Mouse (Mus musculus) hindbrain, embryonic 13.5 days (tissue): ENCODE results near the gene Ccnq. TPM values are rescaled to one million over a fixed set of nuclear protein-coding genes. Genes with fewer than 3 reads are reported as not detected.

Experiments
- ATAC-seq: fragments of 200-750 bp; cut with Nextera tagmentation; 2 replicates; pipeline ENCODE4 v1.8.0; 2017; ENCODE audit warnings: moderate TSS enrichment; ENCODE audit not compliant: low FRiP score
- H3K27ac ChIP-seq: fragments of 300-500 bp; sonication (generic); 2 replicates; pipeline ENCODE4 v1.5.1; 2015; ENCODE audit warnings: inconsistent platforms, mild to moderate bottlenecking, moderate library complexity
- H3K27me3 ChIP-seq: fragments of 300-500 bp; sonication (generic); 2 replicates; pipeline ENCODE4 v1.6.1; 2015; ENCODE audit warnings: mild to moderate bottlenecking, inconsistent platforms
- H3K36me3 ChIP-seq: fragments of 300-500 bp; sonication (generic); 2 replicates; pipeline ENCODE4 v1.6.1; 2015; ENCODE audit warnings: mild to moderate bottlenecking, inconsistent platforms
- H3K4me1 ChIP-seq: fragments of 300-500 bp; sonication (generic); replicated peaks from 2 replicates; pipeline ENCODE4 v1.6.1; 2015; ENCODE audit warnings: inconsistent platforms
- H3K4me2 ChIP-seq: fragments of 300-500 bp; sonication (generic); 2 replicates; pipeline ENCODE4 v1.6.1; 2015; ENCODE audit warnings: inconsistent platforms, mild to moderate bottlenecking, moderate library complexity
- H3K4me3 ChIP-seq: fragments of 300-500 bp; sonication (generic); 2 replicates; pipeline ENCODE4 v1.5.1; 2015; ENCODE audit warnings: mild to moderate bottlenecking, inconsistent platforms
- H3K9ac ChIP-seq: fragments of 300-500 bp; sonication (generic); 2 replicates; pipeline ENCODE4 v1.6.1; 2015; ENCODE audit warnings: mild to moderate bottlenecking, inconsistent platforms
- H3K9me3 ChIP-seq: fragments of 300-500 bp; sonication (generic); 2 replicates; pipeline ENCODE4 v1.6.1; 2016; ENCODE audit warnings: inconsistent platforms
- WGBS: fragments of 180-500 bp; shearing (Covaris S2); methylation state at CpG from one replicate; pipeline ENCODE4 v1.1.7; 2015; 5-methylcytosine and 5-hydroxymethylcytosine counted together
- polyA plus RNA-seq: library from polyadenylated mRNA; unstranded; fragments of >200 nt; fragmentation: Nextera tagmentation; extraction: Ambion mirVana; gene quantifications from 2 replicates; pipeline ENCODE4 v1.2.1, GENCODE M21; 2015

Ccnq gene
- 28.3 and 33.3 TPM in 2 replicates for polyA plus RNA-seq

DNA sequence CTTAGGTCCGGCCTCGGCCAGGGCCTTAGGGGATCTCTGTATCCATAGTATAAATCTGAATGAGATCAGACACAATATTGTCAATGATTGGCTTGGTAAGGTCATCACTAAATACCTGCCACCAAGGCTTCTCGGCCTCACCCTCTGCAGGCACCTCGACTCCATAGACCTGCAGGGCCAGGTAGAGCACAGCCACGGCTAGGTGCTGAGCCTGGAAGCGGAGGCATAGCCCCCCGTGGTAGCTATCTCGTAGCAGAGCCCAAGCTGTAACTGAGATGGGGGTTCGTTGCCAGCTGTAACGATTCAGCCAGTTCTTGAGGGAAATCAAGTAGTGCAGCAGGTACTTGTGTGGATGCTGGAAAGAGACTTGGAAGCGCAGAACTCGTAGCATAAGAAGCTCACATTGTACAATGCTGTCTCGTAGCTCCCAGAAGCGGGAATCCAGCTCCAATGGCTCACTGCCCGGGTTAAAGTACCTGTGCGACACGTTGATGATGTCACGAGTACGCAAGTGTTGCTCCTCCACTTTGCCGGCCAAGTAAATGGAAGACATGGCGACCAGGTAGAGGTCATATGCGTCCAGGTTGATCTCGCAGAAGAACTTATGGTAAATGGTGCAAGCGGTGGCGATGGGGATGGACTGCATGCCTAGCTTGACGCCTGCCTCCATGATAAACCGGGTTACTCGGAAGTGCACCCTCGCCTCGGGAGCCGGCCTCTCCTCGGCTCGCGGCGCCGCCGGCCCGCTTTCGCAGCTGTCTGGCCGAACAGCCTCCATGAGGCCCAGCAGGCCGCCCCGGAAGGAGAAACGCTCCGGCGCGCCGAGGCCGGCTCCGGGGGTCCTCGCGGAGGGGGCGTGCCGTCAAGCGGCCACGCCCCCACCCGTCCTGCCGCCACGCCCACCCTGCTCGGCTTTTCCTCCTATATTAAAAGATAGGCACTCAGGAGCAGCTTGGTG, at the start of gene Ccnq:
TSS of gene Ccnq (minus strand) at position 845 of the 958 bp plus-strand sequence.
- H3K27me3 ChIP-seq, result no peaks in the 10 kb centered on the region
- H3K4me3 ChIP-seq, result peak within 1 kb of the TSS; percentile 67
- peak within 1 kb of the TSS; percentile 89 for H3K27ac ChIP-seq
- peak within 1 kb of the TSS; percentile 81 for H3K4me2 ChIP-seq
- H3K9me3 ChIP-seq, result no peaks in the 10 kb centered on the region
- H3K9ac ChIP-seq, result peak within 1 kb of the TSS; percentile 78
- peaks cover 26% of the 10 kb centered on the region for H3K4me1 ChIP-seq
- ATAC-seq, result peak; percentile 91
- WGBS, result 12% methylated on average over 52 of the region's 59 CpGs
- peaks cover 18% of the 10 kb centered on the region for H3K36me3 ChIP-seq

DNA sequence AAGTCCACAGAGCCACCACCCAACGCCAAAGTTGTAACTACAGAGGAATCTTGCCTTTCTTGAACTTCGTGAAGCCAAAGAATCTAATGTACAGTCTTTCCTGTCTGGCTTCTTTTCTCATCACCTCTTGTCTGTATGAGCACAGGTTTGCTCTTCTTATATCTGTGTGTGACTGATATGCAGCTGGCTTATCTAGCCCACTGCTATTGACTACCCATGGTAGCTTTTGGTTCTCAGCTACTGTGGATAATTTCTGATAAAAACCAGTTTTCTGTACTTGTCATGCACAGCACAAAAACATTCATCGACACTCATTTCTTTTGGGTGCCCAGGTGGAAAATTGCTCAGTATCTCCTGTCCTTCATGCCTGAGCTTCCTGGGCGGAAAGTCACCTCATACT, 49.6 kb upstream of the Ccnq start:
- H3K4me1 ChIP-seq, result peaks cover 15% of the 10 kb centered on the region
- H3K9me3 ChIP-seq, result peaks cover 3% of the 10 kb centered on the region; the same call in 1 of the 2 replicates
- H3K27me3 ChIP-seq, result 0 out of 2 replicates have a peak, but pooled peaks cover 12% of the 10 kb centered on the region
- ATAC-seq, result no peak
- no peak overlapping the region for H3K27ac ChIP-seq
- WGBS, result 92% methylated on average over 4 of the region's 4 CpGs
- no peaks in the 10 kb centered on the region for H3K36me3 ChIP-seq
- no peak overlapping the region for H3K4me2 ChIP-seq
- no peak overlapping the region for H3K4me3 ChIP-seq
- no peak overlapping the region for H3K9ac ChIP-seq

DNA sequence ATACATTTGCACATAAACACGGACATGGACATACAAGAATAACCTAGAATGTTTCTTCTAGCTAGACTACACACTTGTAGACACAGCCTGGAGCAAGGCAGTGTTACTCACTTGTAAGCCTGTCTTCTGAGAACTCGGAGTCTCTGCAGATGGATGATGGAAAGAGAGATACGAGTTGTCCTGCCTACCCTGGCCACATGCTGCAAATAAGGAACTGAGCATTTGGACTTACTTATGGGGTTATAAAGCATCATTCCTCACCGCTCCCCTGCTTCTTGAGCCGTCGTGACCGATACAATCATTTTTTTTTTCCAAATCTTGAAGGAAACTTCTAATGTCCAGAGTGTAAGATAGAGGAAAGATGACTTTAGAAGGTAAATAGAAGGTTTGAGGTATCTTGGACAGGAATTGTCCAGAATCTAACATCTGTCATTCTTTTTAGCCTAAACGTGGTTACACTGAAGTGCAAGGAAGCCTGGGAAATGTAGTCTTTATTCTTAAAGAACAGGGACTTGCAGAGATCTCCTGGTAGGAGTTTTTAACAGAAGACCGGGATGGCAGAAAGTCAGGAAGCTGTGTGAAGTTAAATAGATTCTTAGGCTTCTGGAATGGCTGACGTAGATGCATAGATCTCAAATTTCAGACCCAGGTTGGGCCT, 44.7 kb upstream of the Ccnq start:
- Histone ChIP-seq H3K4me1 (peaks cover 24% of the 10 kb centered on the region), H3K27ac (no peak overlapping the region), H3K27me3 (peaks cover 11% of the 10 kb centered on the region; the same call in 1 of the 2 replicates), H3K9ac (no peak overlapping the region), H3K36me3 (no peaks in the 10 kb centered on the region), H3K4me3 (no peak overlapping the region), H3K4me2 (no peak overlapping the region), H3K9me3 (peaks cover 3% of the 10 kb centered on the region; the same call in 1 of the 2 replicates)
- ATAC-seq, result no peak
- 83% methylated on average over 10 of the region's 10 CpGs for WGBS

DNA sequence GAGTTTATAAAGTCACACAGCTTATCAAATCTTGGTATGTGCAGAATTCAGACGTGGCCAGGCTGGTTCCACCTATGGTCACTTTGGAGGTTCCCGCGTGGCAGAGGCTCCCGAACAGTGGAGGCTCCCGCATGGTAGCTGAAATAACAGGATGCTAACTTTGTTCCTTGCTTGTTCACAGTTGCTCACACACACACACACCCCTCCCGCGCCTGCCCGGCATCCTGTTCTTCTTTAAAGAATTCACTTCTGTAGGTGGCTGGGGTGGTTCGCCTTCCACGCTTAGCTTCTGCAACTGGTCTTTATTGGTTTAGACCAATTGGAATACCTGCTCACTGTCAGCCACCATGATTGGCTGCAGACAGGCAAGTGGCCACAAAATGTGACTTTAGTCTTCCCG, 41.6 kb upstream of the Ccnq start:
- Histone ChIP-seq H3K9ac (no peak overlapping the region), H3K4me3 (no peak overlapping the region), H3K27ac (no peak overlapping the region), H3K9me3 (peaks cover 3% of the 10 kb centered on the region; the same call in 1 of the 2 replicates), H3K4me2 (no peak overlapping the region), H3K4me1 (peaks cover 33% of the 10 kb centered on the region), H3K27me3 (peaks cover 11% of the 10 kb centered on the region; the same call in 1 of the 2 replicates), H3K36me3 (no peaks in the 10 kb centered on the region)
- ATAC-seq, result no peak
- WGBS, result 87% methylated on average over 11 of the region's 11 CpGs

DNA sequence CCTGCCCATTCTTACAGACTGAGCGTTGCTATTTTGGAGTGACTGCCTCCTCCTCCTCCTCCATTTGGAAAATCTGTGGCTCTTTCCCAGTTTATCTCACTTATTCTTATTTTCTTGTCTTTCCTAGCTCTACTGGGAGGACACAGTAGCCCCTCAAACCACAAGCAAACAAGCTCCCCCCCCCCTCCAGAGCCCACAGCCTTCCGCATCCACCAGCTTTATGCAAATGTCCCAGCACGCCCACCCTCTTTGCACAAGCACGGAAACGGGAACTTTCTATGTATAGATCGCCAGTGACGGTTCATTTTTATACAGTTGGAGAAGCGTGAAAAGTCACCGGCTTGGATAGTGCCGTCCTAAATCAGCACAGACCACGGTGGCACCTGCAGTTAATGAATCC, 40.9 kb upstream of the Ccnq start:
- H3K4me3 ChIP-seq, result no peak overlapping the region
- H3K4me2 ChIP-seq, result peak overlapping the region; percentile 40
- H3K9me3 ChIP-seq, result peaks cover 3% of the 10 kb centered on the region; the same call in 1 of the 2 replicates
- 19% methylated on average over 11 of the region's 11 CpGs for WGBS
- H3K36me3 ChIP-seq, result no peaks in the 10 kb centered on the region
- H3K27ac ChIP-seq, result peak overlapping the region; percentile 81
- no peak for ATAC-seq
- no peak overlapping the region for H3K9ac ChIP-seq
- H3K27me3 ChIP-seq, result peaks cover 12% of the 10 kb centered on the region
- peaks cover 33% of the 10 kb centered on the region for H3K4me1 ChIP-seq

DNA sequence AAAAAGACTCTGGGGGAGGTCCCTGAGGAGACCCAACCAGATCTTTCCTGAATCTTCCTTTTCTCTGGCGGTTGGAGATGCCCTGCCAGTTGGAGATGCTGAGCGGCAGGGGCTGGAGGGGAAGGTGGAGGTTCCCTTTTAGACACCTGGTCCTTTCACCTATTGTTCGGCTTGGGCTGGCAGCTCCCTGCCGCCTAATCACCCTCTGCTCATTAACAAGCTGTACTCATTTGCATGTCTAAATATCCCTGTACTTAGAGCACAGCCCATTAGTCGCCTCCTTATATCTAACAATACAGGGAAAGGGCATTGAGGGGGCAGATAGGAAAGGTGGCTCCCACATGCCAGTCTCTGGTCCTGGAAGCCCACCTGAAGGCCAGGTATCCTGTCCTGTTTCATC, 40.5 kb upstream of the Ccnq start:
- WGBS, result 23% methylated on average over 5 of the region's 5 CpGs
- Histone ChIP-seq H3K27ac (peak overlapping the region; percentile 81), H3K9me3 (peaks cover under 1% of the 10 kb centered on the region; the same call in 1 of the 2 replicates), H3K4me3 (no peak overlapping the region), H3K36me3 (no peaks in the 10 kb centered on the region), H3K4me1 (peaks cover 33% of the 10 kb centered on the region), H3K9ac (no peak overlapping the region), H3K27me3 (peaks cover 15% of the 10 kb centered on the region), H3K4me2 (peak overlapping the region; percentile 40)
- ATAC-seq, result 0 out of 2 replicates have a peak, but pooled peaks have one; percentile 52

DNA sequence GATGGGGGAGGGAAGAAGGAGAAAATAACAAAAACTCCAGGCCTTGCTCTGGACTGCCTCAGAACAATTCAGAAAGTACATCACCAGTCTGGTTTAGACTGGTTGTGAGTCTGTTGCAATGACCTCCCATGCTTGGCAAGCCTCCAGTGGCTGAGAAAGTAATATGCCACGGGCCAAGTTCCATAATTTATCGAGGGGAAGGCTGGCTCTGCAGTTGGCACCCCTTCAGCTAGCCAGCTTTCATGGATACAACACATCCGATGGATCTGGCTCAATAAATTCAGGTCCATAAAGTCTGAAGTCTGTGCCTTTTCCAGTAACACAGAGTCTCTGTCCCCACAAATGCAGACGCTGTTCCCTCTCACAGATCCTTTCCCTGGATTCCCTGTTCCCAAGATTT, 40.1 kb upstream of the Ccnq start:
- H3K36me3 ChIP-seq, result no peaks in the 10 kb centered on the region
- peaks cover 33% of the 10 kb centered on the region for H3K4me1 ChIP-seq
- peak; percentile 63; the same call in 1 of the 2 replicates for ATAC-seq
- H3K4me3 ChIP-seq, result no peak overlapping the region
- 32% methylated on average over 4 of the region's 4 CpGs for WGBS
- H3K27ac ChIP-seq, result peak overlapping the region; percentile 81
- H3K9me3 ChIP-seq, result no peaks in the 10 kb centered on the region
- peak overlapping the region; percentile 40; the same call in 1 of the 2 replicates for H3K4me2 ChIP-seq
- peaks cover 15% of the 10 kb centered on the region for H3K27me3 ChIP-seq
- H3K9ac ChIP-seq, result no peak overlapping the region

DNA sequence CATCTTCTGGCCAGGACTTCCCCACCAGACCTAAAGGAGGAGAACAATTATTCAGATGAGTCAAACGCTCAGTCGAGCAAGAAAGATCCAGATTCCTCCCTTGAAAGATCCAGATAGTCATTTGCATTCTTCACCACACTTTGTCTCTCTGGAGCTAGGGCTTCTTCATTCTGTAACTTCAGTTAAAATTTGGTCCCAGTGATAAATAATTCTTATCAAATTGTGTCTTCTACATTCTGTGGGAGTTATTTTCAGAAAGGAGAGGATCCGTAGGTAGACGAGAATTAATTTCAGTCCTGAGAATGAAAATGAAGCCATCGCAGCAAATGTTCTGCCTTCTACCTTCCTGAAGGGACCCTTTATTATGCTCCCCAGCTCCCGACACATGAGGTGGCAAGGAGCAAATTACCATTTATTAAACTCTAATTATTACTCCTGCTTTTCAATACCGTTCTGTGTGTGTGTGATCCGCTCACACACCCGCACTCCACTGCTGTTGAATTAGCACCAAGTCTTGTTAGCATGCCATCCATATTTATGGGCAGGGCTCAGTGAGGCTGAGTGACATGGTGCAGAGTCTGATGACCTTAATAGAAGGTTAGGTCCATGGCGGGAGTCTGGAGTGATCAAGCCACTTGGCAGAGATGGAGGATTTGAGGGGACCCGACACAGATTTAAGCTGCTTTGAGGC, 38.0 kb upstream of the Ccnq start:
- peaks cover 18% of the 10 kb centered on the region for H3K27me3 ChIP-seq
- H3K36me3 ChIP-seq, result no peaks in the 10 kb centered on the region
- H3K4me2 ChIP-seq, result no peak overlapping the region
- no peaks in the 10 kb centered on the region for H3K9me3 ChIP-seq
- 49% methylated on average over 11 of the region's 11 CpGs for WGBS
- H3K4me1 ChIP-seq, result peaks cover 37% of the 10 kb centered on the region
- H3K4me3 ChIP-seq, result no peak overlapping the region
- no peak overlapping the region for H3K9ac ChIP-seq
- no peak overlapping the region for H3K27ac ChIP-seq
- no peak for ATAC-seq

DNA sequence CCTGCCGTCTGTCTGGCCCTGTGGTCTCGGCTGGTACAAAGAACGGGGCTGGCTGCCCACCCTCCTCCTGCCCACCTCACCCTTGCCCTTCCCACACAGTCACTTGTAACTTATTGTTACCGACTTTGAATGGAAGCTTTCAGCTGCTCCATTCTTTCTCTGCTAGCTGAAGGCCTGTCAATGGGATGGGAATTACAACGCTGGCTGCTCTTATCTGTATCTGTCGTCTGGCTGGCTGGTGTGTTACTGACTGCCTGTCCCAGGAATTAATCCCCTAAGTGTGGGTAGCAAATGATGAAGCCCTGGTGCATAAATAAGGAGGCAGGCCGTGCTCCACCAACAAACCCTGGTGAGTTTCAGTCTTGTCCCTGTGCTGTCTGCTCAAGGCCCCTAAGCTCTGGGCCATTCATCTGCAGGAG, 34.5 kb upstream of the Ccnq start:
- Histone ChIP-seq H3K4me3 (no peak overlapping the region), H3K27me3 (peaks cover 18% of the 10 kb centered on the region), H3K9me3 (no peaks in the 10 kb centered on the region), H3K4me1 (peaks cover 24% of the 10 kb centered on the region), H3K4me2 (no peak overlapping the region), H3K9ac (no peak overlapping the region), H3K27ac (peak overlapping the region; percentile 62), H3K36me3 (no peaks in the 10 kb centered on the region)
- ATAC-seq, result peak; percentile 72; the same call in 1 of the 2 replicates
- WGBS, result 7% methylated on average over 7 of the region's 7 CpGs

DNA sequence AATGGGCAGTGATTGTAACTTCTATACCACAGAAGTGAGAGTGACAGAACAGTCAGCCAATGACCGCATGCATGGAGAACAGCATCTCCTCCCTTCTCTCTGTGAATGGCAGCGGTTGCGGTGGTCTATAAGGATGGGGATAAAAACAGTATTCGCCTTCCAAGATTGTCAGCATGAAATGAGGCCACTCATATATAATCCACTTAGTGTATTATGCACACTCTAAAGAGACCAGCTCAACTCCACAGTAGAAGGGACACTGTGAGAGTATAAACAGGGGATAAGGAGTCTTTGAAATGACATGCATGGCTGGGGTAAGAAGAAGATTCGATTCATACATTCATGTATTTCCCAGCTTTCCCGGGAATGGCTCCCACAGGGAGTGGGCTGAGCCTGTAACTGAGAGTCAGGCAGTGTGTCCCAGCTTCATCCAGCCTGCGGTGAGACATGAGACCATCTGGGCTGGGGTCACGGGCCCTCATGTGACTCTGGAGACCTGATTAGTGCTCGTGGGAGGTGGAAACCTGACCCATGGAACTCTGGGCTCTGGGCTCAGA, 31.3 kb upstream of the Ccnq start:
- ATAC-seq, result no peak
- Histone ChIP-seq H3K4me1 (peaks cover 26% of the 10 kb centered on the region), H3K9me3 (no peaks in the 10 kb centered on the region), H3K27me3 (peaks cover 23% of the 10 kb centered on the region), H3K4me2 (no peak overlapping the region), H3K27ac (no peak overlapping the region), H3K4me3 (no peak overlapping the region), H3K9ac (no peak overlapping the region), H3K36me3 (no peaks in the 10 kb centered on the region)
- 62% methylated on average over 9 of the region's 9 CpGs for whole genome bisulfite sequencing

DNA sequence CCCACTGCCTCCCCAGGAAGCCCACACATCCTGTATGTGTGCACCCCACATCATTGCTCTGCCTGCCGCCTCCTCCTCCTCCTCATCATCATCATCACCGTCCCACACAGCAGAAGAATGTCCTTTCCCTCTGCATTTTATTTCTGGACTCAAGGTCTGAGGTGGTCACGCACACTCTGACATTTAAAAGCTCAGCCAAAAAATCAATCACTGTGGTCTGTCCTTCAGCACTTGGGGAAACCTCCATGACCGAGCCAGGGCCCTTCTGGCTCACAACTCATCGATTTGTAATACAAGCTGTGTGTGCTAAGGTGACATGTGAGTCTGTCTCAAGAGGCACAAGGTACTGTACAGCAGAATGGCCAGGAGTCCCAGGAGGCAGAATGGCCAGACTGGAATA, 30.8 kb upstream of the Ccnq start:
- peaks cover 31% of the 10 kb centered on the region for H3K4me1 ChIP-seq
- WGBS, result 80% methylated on average over 5 of the region's 5 CpGs
- H3K27ac ChIP-seq, result no peak overlapping the region
- no peaks in the 10 kb centered on the region for H3K36me3 ChIP-seq
- H3K9ac ChIP-seq, result no peak overlapping the region
- no peak overlapping the region for H3K4me3 ChIP-seq
- H3K9me3 ChIP-seq, result no peaks in the 10 kb centered on the region
- peaks cover 20% of the 10 kb centered on the region for H3K27me3 ChIP-seq
- ATAC-seq, result no peak
- no peak overlapping the region for H3K4me2 ChIP-seq
